Mouse (Mus musculus): Measurements from ENCODE around the gene Gm13420. TPM values are rescaled to one million over a fixed set of nuclear protein-coding genes. Genes with fewer than 3 reads are reported as not detected.

Gene Gm13420
- polyA plus RNA-seq, 1 experiment, result not detected

DNA sequence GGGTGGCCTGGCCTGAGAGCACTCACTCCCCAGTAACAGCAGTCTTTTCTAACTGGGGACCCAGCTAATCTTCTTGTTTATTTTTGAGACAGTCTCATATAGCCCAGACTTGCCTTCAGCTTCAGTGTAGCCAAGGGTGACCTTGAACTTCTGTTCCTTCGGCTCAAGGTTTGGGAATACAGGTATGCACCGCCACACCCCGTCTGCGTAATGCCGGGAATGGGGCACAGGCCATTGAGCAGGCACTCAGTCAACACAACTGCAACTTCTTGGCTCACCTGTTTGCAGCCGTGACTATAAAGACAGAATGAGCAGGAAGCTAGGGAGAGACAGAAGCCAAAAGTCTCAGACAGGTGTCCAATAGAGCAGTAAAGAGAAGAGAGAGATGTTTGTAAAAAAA, 7.2 kb downstream of the Gm13420 start:
- H3K79me3 ChIP-seq (ENCODE audit: low read depth), result no peaks in the 10 kb centered on the region
- no peaks in the 10 kb centered on the region for H3K36me3 ChIP-seq (ENCODE audit: control insufficient read depth, insufficient read depth)
- TF ChIP-seq MAX (IDR thresholded peaks at IDR 0.05), result no peak
- TF ChIP-seq CTCF (IDR thresholded peaks at IDR 0.05; ENCODE audit: control insufficient read depth, insufficient read depth, insufficient read length), result no peak
- no peak for TF ChIP-seq USF1 (IDR thresholded peaks at IDR 0.05; ENCODE audit: low read depth)
- TF ChIP-seq MYOG (IDR thresholded peaks at IDR 0.05; ENCODE audit: control insufficient read depth, extremely low read depth, insufficient read length), result no peak
- TF ChIP-seq FOSL1 (IDR thresholded peaks at IDR 0.05; ENCODE audit: insufficient read depth, low read length, poor library complexity, severe bottlenecking), result no peak
- no peak for TF ChIP-seq MYOD1 (IDR thresholded peaks at IDR 0.05; ENCODE audit: control insufficient read depth, insufficient read length, low read depth)
- no peak for TF ChIP-seq CEBPB (IDR thresholded peaks at IDR 0.05; ENCODE audit: low read depth)
- H3K27me3 ChIP-seq (ENCODE audit: control insufficient read depth, insufficient read depth, insufficient read length), result peaks cover 20% of the 10 kb centered on the region
- no peak overlapping the region for H3K4me3 ChIP-seq (ENCODE audit: insufficient read depth, poor library complexity, severe bottlenecking)
- H3K79me2 ChIP-seq (ENCODE audit: control insufficient read depth, insufficient read depth), result no peaks in the 10 kb centered on the region
- H3ac ChIP-seq (ENCODE audit: control insufficient read depth, insufficient read length, low read depth), result no peak overlapping the region

DNA sequence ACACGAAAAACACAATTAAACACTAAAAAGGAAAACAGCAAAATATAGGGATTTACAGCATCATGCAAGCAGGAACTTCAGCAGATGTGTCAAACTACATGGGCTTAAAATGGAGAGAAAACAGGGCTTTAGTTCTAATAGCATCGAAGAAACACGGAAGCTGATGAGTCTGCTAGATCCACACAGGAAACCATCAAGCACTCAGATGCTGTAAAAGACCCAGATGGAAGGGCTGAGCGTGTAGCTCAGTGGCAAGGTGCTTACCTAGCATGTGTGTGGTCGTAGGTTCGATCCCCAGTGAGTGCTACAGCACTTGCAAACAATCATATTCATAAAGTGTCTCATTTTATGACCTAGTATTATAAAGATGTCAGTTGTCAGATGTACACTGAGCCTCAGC, 10.3 kb downstream of the Gm13420 start:
- Histone ChIP-seq H3K79me3 (ENCODE audit: low read depth) (no peaks in the 10 kb centered on the region), H3K36me3 (ENCODE audit: control insufficient read depth, insufficient read depth) (peaks cover 22% of the 10 kb centered on the region), H3K4me3 (ENCODE audit: insufficient read depth, poor library complexity, severe bottlenecking) (no peak overlapping the region), H3K79me2 (ENCODE audit: control insufficient read depth, insufficient read depth) (no peaks in the 10 kb centered on the region), H3K27me3 (ENCODE audit: control insufficient read depth, insufficient read depth, insufficient read length) (peaks cover 1% of the 10 kb centered on the region), H3ac (ENCODE audit: control insufficient read depth, insufficient read length, low read depth) (no peak overlapping the region)
- TF ChIP-seq FOSL1 (IDR thresholded peaks at IDR 0.05; ENCODE audit: insufficient read depth, low read length, poor library complexity, severe bottlenecking), result no peak
- no peak for TF ChIP-seq CEBPB (IDR thresholded peaks at IDR 0.05; ENCODE audit: low read depth)
- TF ChIP-seq USF1 (IDR thresholded peaks at IDR 0.05; ENCODE audit: low read depth), result no peak
- no peak for TF ChIP-seq MYOG (IDR thresholded peaks at IDR 0.05; ENCODE audit: control insufficient read depth, extremely low read depth, insufficient read length)
- TF ChIP-seq MYOD1 (IDR thresholded peaks at IDR 0.05; ENCODE audit: control insufficient read depth, insufficient read length, low read depth), result no peak
- no peak for TF ChIP-seq MAX (IDR thresholded peaks at IDR 0.05)

DNA sequence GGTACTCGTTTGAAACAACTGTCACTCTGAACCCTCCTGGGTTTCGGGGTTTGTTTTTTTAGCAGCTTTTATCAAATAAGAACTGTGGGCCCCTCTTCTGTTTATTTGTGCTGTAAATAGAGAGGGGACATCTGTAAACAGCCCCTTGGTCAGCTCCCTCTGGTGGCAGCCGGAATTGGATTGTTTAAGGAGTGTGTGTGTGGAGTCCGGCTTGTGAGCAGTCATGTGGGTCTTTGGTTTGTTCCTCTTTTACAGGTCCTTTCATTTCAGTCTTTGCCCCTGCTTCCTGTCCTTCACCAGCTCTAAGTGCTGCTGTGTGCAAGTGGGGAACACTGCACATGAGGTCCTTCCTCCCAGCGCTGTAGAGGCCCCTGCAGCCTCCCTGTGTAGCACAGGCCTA, 12.1 kb downstream of the Gm13420 start:
- Histone ChIP-seq H3K36me3 (ENCODE audit: control insufficient read depth, insufficient read depth) (peaks cover 37% of the 10 kb centered on the region), H3K27me3 (ENCODE audit: control insufficient read depth, insufficient read depth, insufficient read length) (no peaks in the 10 kb centered on the region), H3ac (ENCODE audit: control insufficient read depth, insufficient read length, low read depth) (no peak overlapping the region), H3K4me3 (ENCODE audit: insufficient read depth, poor library complexity, severe bottlenecking) (no peak overlapping the region), H3K79me3 (ENCODE audit: low read depth) (no peaks in the 10 kb centered on the region), H3K79me2 (ENCODE audit: control insufficient read depth, insufficient read depth) (no peaks in the 10 kb centered on the region)
- TF ChIP-seq CTCF (IDR thresholded peaks at IDR 0.05; ENCODE audit: control insufficient read depth, insufficient read depth, insufficient read length), result no peak

GRCm38 (mm10) chr2:29738799-29739198, 12.7 kb downstream of the Gm13420 start:
- H3K79me2 ChIP-seq (ENCODE audit: control insufficient read depth, insufficient read depth), result no peaks in the 10 kb centered on the region
- TF ChIP-seq MYOD1 (IDR thresholded peaks at IDR 0.05; ENCODE audit: control insufficient read depth, insufficient read length, low read depth) (no peak), MYOG (IDR thresholded peaks at IDR 0.05; ENCODE audit: control insufficient read depth, extremely low read depth, insufficient read length) (no peak), MAX (IDR thresholded peaks at IDR 0.05) (no peak), CTCF (IDR thresholded peaks at IDR 0.05; ENCODE audit: control insufficient read depth, insufficient read depth, insufficient read length) (no peak), CEBPB (IDR thresholded peaks at IDR 0.05; ENCODE audit: low read depth) (no peak), USF1 (IDR thresholded peaks at IDR 0.05; ENCODE audit: low read depth) (no peak), FOSL1 (IDR thresholded peaks at IDR 0.05; ENCODE audit: insufficient read depth, low read length, poor library complexity, severe bottlenecking) (no peak)
- no peaks in the 10 kb centered on the region for H3K79me3 ChIP-seq (ENCODE audit: low read depth)
- peaks cover 40% of the 10 kb centered on the region for H3K36me3 ChIP-seq (ENCODE audit: control insufficient read depth, insufficient read depth)
- H3K27me3 ChIP-seq (ENCODE audit: control insufficient read depth, insufficient read depth, insufficient read length), result no peaks in the 10 kb centered on the region
- H3ac ChIP-seq (ENCODE audit: control insufficient read depth, insufficient read length, low read depth), result no peak overlapping the region
- H3K4me3 ChIP-seq (ENCODE audit: insufficient read depth, poor library complexity, severe bottlenecking), result no peak overlapping the region

DNA sequence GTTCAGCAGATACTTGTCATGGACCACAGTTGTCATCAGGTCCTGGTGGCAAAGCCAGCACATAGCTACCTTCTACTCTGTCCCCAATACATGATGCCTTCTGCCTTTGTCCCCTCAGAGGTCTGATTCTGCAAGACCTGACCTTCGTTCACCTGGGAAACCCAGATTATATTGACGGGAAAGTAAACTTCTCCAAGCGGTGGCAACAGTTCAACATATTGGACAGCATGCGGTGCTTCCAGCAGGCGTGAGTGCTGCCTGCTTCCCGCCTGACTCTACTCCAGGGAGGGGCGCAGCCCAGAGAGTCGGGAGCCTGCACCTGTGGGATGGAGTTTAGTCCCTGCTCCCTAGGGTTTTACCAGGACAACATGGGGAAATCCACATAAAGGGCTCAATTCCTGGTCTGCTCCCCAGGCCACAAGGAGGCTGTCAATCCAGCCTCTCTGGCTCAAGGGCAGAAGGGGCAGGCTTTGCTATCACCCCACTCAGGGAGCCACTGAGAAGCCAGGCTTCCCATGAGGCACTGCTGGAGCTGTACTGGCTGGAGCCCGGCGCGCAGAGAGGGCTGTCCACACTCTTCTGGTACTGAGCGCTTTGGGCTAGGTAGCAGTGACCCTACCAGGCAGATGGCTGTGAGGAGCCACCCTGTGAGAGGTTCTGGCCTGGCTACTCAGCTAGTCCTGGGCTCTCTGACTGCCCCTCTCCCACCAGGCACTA, 14.1 kb downstream of the Gm13420 start:
- TF ChIP-seq MAX (IDR thresholded peaks at IDR 0.05) (no peak), USF1 (IDR thresholded peaks at IDR 0.05; ENCODE audit: low read depth) (no peak)
- Histone ChIP-seq H3K79me3 (ENCODE audit: low read depth) (no peaks in the 10 kb centered on the region), H3K27me3 (ENCODE audit: control insufficient read depth, insufficient read depth, insufficient read length) (no peaks in the 10 kb centered on the region), H3K79me2 (ENCODE audit: control insufficient read depth, insufficient read depth) (no peaks in the 10 kb centered on the region), H3ac (ENCODE audit: control insufficient read depth, insufficient read length, low read depth) (no peak overlapping the region), H3K36me3 (ENCODE audit: control insufficient read depth, insufficient read depth) (peaks cover 47% of the 10 kb centered on the region), H3K4me3 (ENCODE audit: insufficient read depth, poor library complexity, severe bottlenecking) (no peak overlapping the region)

DNA sequence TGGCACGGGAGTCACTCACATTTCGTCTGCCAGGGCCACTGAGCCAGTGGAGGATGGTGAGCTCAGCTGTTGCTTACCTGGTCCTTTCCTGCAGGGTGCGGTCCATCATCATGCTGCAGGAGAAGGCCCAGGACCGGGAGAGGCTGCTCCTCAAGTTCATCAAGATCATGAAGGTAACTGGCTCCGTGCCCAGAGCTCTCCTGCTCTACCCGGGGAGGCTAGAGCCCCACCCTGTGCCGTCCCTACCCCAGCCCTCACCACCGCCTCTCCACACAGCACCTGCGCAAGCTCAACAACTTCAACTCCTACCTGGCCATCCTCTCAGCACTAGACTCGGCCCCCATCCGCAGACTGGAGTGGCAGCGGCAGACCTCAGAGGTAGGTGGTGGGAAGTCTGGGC, 15.8 kb downstream of the Gm13420 start:
- TF ChIP-seq CTCF (IDR thresholded peaks at IDR 0.05; ENCODE audit: control insufficient read depth, insufficient read depth, insufficient read length) (no peak), CEBPB (IDR thresholded peaks at IDR 0.05; ENCODE audit: low read depth) (no peak), MAX (IDR thresholded peaks at IDR 0.05) (no peak), FOSL1 (IDR thresholded peaks at IDR 0.05; ENCODE audit: insufficient read depth, low read length, poor library complexity, severe bottlenecking) (no peak), USF1 (IDR thresholded peaks at IDR 0.05; ENCODE audit: low read depth) (no peak), MYOG (IDR thresholded peaks at IDR 0.05; ENCODE audit: control insufficient read depth, extremely low read depth, insufficient read length) (no peak), MYOD1 (IDR thresholded peaks at IDR 0.05; ENCODE audit: control insufficient read depth, insufficient read length, low read depth) (no peak)
- Histone ChIP-seq H3K4me3 (ENCODE audit: insufficient read depth, poor library complexity, severe bottlenecking) (no peak overlapping the region), H3K79me2 (ENCODE audit: control insufficient read depth, insufficient read depth) (no peaks in the 10 kb centered on the region), H3K36me3 (ENCODE audit: control insufficient read depth, insufficient read depth) (peaks cover 56% of the 10 kb centered on the region), H3ac (ENCODE audit: control insufficient read depth, insufficient read length, low read depth) (no peak overlapping the region), H3K79me3 (ENCODE audit: low read depth) (no peaks in the 10 kb centered on the region), H3K27me3 (ENCODE audit: control insufficient read depth, insufficient read depth, insufficient read length) (no peaks in the 10 kb centered on the region)
